Mouse (Mus musculus) midbrain, embryonic 12.5 days (tissue): ENCODE results near the gene Vangl1. TPM values are rescaled to one million over a fixed set of nuclear protein-coding genes. Genes with fewer than 3 reads are reported as not detected.

Experiments
- ATAC-seq: fragments of 200-750 bp; cut with Nextera tagmentation; 2 replicates; pipeline ENCODE4 v1.8.0; 2017; ENCODE audit warnings: low read depth, moderate TSS enrichment, moderate library complexity; ENCODE audit not compliant: low FRiP score
- H3K27ac ChIP-seq: fragments of 300-500 bp; sonication (generic); replicated peaks from 2 replicates; pipeline ENCODE4 v1.5.1; 2016; ENCODE audit warnings: mild to moderate bottlenecking
- H3K27me3 ChIP-seq: fragments of 300-500 bp; sonication (generic); 2 replicates; pipeline ENCODE4 v1.6.1; 2016; ENCODE audit warnings: mild to moderate bottlenecking
- H3K36me3 ChIP-seq: fragments of 300-500 bp; sonication (generic); 2 replicates; pipeline ENCODE4 v1.6.1; 2016
- H3K4me1 ChIP-seq: fragments of 300-500 bp; sonication (generic); 2 replicates; pipeline ENCODE4 v1.6.1; 2016
- H3K4me2 ChIP-seq: fragments of 300-500 bp; sonication (generic); replicated peaks from 2 replicates; pipeline ENCODE4 v1.6.1; 2016; ENCODE audit warnings: mild to moderate bottlenecking, moderate library complexity
- H3K4me3 ChIP-seq: fragments of 300-500 bp; sonication (generic); 2 replicates; pipeline ENCODE4 v1.5.1; 2016; ENCODE audit warnings: mild to moderate bottlenecking
- H3K9ac ChIP-seq: fragments of 300-500 bp; sonication (generic); replicated peaks from 2 replicates; pipeline ENCODE4 v1.6.1; 2016; ENCODE audit warnings: mild to moderate bottlenecking, moderate library complexity
- H3K9me3 ChIP-seq: fragments of 300-500 bp; sonication (generic); 2 replicates; pipeline ENCODE4 v1.6.1; 2016; ENCODE audit warnings: mild to moderate bottlenecking
- WGBS: fragments of 180-500 bp; shearing (Covaris S2); methylation state at CpG from one replicate; pipeline ENCODE4 v1.1.7; 2016; 5-methylcytosine and 5-hydroxymethylcytosine counted together
- polyA plus RNA-seq: library from polyadenylated mRNA; unstranded; fragments of >200 nt; fragmentation: Nextera tagmentation; extraction: Ambion mirVana; gene quantifications from 2 replicates; pipeline ENCODE4 v1.2.1, GENCODE M21; 2016

Vangl1 gene
- polyA plus RNA-seq, 1 experiment from 2014 or later = 8.9 TPM

GRCm38 (mm10) chr3:102196166-102196565 lies 8.3 kb downstream of the Vangl1 start:
- peaks cover 29% of the 10 kb centered on the region for H3K4me1 ChIP-seq
- H3K27me3 ChIP-seq = peaks cover 92% of the 10 kb centered on the region
- no peaks in the 10 kb centered on the region for H3K9me3 ChIP-seq
- ATAC-seq = no peak
- H3K27ac ChIP-seq = no peak overlapping the region
- H3K9ac ChIP-seq = no peak overlapping the region
- 93% methylated on average over 9 of the region's 9 CpGs for WGBS
- H3K36me3 ChIP-seq = no peaks in the 10 kb centered on the region
- H3K4me3 ChIP-seq = no peak overlapping the region
- H3K4me2 ChIP-seq = no peak overlapping the region

GRCm38 (mm10) chr3:102195762-102196161 lies 8.7 kb downstream of the Vangl1 start:
- 23% methylated on average over 2 of the region's 2 CpGs for WGBS
- Histone ChIP-seq H3K4me1 (peaks cover 29% of the 10 kb centered on the region), H3K9ac (no peak overlapping the region), H3K4me3 (no peak overlapping the region), H3K9me3 (no peaks in the 10 kb centered on the region), H3K27me3 (peaks cover 92% of the 10 kb centered on the region), H3K4me2 (no peak overlapping the region), H3K36me3 (no peaks in the 10 kb centered on the region), H3K27ac (no peak overlapping the region)
- ATAC-seq = no peak

GRCm38 (mm10) chr3:102194291-102195051 lies 10.0 kb downstream of the Vangl1 start:
- H3K4me1 ChIP-seq = peaks cover 36% of the 10 kb centered on the region
- H3K9me3 ChIP-seq = no peaks in the 10 kb centered on the region
- H3K9ac ChIP-seq = no peak overlapping the region
- H3K4me2 ChIP-seq = peak overlapping the region; percentile 45
- no peak overlapping the region for H3K4me3 ChIP-seq
- H3K27ac ChIP-seq = peak overlapping the region; percentile 49; the same call in 1 of the 2 replicates
- H3K27me3 ChIP-seq = peaks cover 90% of the 10 kb centered on the region
- no peaks in the 10 kb centered on the region for H3K36me3 ChIP-seq
- ATAC-seq = peak; percentile 38; the same call in 1 of the 2 replicates
- WGBS = 4% methylated on average over 11 of the region's 11 CpGs

- Histone ChIP-seq H3K4me1 (peaks cover 42% of the 10 kb centered on the region), H3K27ac (peak overlapping the region; percentile 49; the same call in 1 of the 2 replicates), H3K36me3 (no peaks in the 10 kb centered on the region), H3K9ac (0 out of 2 replicates have a peak overlapping the region, but pooled peaks have one; percentile 7), H3K4me3 (peak overlapping the region; percentile 12; the same call in 1 of the 2 replicates), H3K4me2 (peak overlapping the region; percentile 45), H3K9me3 (no peaks in the 10 kb centered on the region), H3K27me3 (peaks cover 87% of the 10 kb centered on the region)
- ATAC-seq = peak; percentile 39
- WGBS = 5% methylated on average over 19 of the region's 20 CpGs
Observed at GRCm38 (mm10) chr3:102193488-102194290, 10.8 kb downstream of the Vangl1 start.

DNA sequence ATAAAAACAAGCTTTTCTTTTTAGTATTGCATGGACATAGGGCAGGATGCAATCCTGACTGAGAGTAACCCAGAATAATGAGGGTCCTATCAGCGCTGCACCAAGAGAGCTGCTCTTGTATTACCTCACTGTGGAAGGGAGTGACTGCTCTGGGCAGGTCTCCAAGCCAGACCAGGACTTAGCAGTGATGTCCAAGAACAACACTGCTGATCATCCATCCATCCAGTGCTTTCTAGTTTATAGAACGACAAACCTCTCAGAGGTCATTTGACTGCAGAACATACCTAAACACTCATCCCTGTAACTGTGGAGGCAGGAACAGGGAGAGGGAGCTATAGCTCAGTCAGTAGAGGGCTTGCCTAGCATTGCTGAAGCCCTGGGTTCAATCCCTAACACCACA lies 11.9 kb downstream of the Vangl1 start:
- peaks cover 86% of the 10 kb centered on the region for H3K27me3 ChIP-seq
- no peak overlapping the region for H3K9ac ChIP-seq
- ATAC-seq = no peak
- H3K36me3 ChIP-seq = no peaks in the 10 kb centered on the region
- H3K9me3 ChIP-seq = no peaks in the 10 kb centered on the region
- peaks cover 39% of the 10 kb centered on the region for H3K4me1 ChIP-seq
- no peak overlapping the region for H3K4me2 ChIP-seq
- no peak overlapping the region for H3K27ac ChIP-seq
- 82% methylated on average over 2 of the region's 2 CpGs for whole genome bisulfite sequencing
- H3K4me3 ChIP-seq = no peak overlapping the region

DNA sequence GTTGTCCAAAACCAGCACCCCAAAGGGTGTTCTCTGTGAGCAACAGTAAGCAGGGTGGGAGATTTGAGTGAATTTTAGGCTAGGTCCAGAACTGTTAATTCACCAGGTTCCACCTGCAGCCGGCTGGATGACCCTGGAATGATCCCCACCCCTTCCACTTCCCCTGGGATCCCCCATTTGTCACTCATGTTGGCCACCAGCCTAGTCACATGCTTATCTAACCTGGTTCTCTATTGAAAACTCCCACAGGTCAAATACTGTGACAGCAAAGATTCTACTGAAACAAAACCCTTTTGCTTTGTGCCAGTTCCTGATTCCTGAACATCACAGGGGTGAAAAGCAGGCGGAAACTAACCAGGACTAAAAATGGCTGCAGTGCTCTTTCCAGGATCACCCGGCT lies 12.9 kb downstream of the Vangl1 start:
- Histone ChIP-seq H3K27ac (no peak overlapping the region), H3K9me3 (no peaks in the 10 kb centered on the region), H3K4me2 (no peak overlapping the region), H3K4me3 (no peak overlapping the region), H3K4me1 (peaks cover 39% of the 10 kb centered on the region), H3K9ac (no peak overlapping the region), H3K27me3 (peaks cover 80% of the 10 kb centered on the region), H3K36me3 (no peaks in the 10 kb centered on the region)
- WGBS = 76% methylated on average over 3 of the region's 3 CpGs
- no peak for ATAC-seq

DNA sequence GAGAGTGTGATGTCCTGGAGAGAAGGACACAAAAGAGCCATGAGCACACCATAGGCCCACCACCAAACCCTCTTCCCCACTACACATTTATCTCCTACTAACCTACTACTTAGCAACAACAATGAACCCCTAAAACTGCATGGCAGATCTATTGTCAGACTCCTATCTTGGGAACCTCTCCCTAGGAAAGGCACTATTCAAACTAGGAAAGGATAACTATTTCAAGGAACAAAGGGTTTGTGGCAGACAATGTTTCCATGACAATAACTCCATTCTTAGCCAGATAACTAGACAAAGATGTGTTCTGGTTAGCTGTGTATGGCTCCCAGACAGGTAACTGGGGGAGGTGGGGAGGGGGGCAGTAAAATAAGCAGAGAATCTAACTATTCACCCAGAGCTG lies 13.9 kb downstream of the Vangl1 start:
- Histone ChIP-seq H3K9ac (no peak overlapping the region), H3K27me3 (peaks cover 71% of the 10 kb centered on the region), H3K27ac (no peak overlapping the region), H3K4me3 (no peak overlapping the region), H3K9me3 (peaks cover 3% of the 10 kb centered on the region; the same call in 1 of the 2 replicates), H3K36me3 (no peaks in the 10 kb centered on the region), H3K4me1 (peaks cover 39% of the 10 kb centered on the region), H3K4me2 (no peak overlapping the region)
- no peak for ATAC-seq

GRCm38 (mm10) chr3:102190015-102190414 lies 14.5 kb downstream of the Vangl1 start:
- peaks cover 38% of the 10 kb centered on the region for H3K4me1 ChIP-seq
- no peaks in the 10 kb centered on the region for H3K36me3 ChIP-seq
- 2% methylated on average over 4 of the region's 4 CpGs for WGBS
- no peak overlapping the region for H3K9ac ChIP-seq
- H3K27ac ChIP-seq = no peak overlapping the region
- peaks cover 65% of the 10 kb centered on the region for H3K27me3 ChIP-seq
- no peak overlapping the region for H3K4me3 ChIP-seq
- peaks cover 3% of the 10 kb centered on the region; the same call in 1 of the 2 replicates for H3K9me3 ChIP-seq
- no peak for ATAC-seq
- H3K4me2 ChIP-seq = no peak overlapping the region

- whole genome bisulfite sequencing = 21% methylated on average over 6 of the region's 6 CpGs
- Histone ChIP-seq H3K4me1 (peaks cover 28% of the 10 kb centered on the region), H3K4me2 (peak overlapping the region; percentile 26), H3K9ac (no peak overlapping the region), H3K9me3 (peaks cover 3% of the 10 kb centered on the region; the same call in 1 of the 2 replicates), H3K27ac (no peak overlapping the region), H3K4me3 (no peak overlapping the region), H3K36me3 (no peaks in the 10 kb centered on the region), H3K27me3 (peaks cover 56% of the 10 kb centered on the region)
- ATAC-seq = no peak
Observed at GRCm38 (mm10) chr3:102188972-102189371, 15.5 kb downstream of the Vangl1 start.

DNA sequence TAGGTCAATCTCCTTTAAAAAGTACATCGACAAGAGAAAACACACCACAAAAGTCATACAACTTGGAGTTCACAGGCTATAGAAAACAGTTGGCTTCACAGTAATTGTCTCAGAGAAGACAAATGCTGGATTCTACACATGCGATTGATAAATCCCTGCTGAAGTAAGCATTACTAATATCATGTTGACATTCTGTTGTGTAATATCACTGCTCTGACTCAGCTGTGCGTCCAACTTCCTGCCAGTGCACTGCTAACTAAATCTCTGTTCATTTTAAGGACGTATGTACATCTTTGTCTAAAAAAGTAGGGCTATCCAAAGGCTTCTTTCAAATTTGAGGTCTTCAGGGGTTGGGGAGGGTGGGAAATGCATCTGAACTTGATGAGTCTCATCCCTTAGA lies 17.1 kb downstream of the Vangl1 start:
- H3K27me3 ChIP-seq = peaks cover 41% of the 10 kb centered on the region
- no peak overlapping the region for H3K4me2 ChIP-seq
- H3K9ac ChIP-seq = no peak overlapping the region
- no peak overlapping the region for H3K27ac ChIP-seq
- ATAC-seq = no peak
- H3K4me3 ChIP-seq = no peak overlapping the region
- peaks cover 13% of the 10 kb centered on the region for H3K4me1 ChIP-seq
- 90% methylated on average over 4 of the region's 4 CpGs for WGBS
- no peaks in the 10 kb centered on the region for H3K36me3 ChIP-seq
- peaks cover 3% of the 10 kb centered on the region; the same call in 1 of the 2 replicates for H3K9me3 ChIP-seq

DNA sequence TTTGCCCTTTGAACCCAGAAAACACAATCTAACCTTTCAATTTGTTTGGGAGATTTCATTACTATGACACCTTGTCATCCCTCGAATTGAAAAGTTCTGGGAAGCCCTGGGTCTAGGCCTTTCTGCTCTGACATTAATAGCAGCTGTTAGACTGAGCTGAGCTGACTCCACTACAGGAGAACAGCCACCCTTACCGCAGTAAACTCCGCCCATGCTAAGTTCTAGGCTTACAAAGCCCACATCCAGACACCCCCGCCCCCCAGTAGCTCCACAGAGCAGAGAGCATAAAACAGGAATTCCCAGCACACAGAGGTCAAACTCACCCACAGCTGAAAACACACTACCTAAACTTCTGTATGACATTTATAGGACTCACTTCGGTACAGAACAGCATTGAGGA lies 19.8 kb downstream of the Vangl1 start:
- H3K4me2 ChIP-seq = no peak overlapping the region
- no peak for ATAC-seq
- H3K9ac ChIP-seq = no peak overlapping the region
- no peak overlapping the region for H3K4me3 ChIP-seq
- no peaks in the 10 kb centered on the region for H3K36me3 ChIP-seq
- H3K27me3 ChIP-seq = peaks cover 17% of the 10 kb centered on the region
- H3K9me3 ChIP-seq = peaks cover 3% of the 10 kb centered on the region; the same call in 1 of the 2 replicates
- 75% methylated on average over 5 of the region's 5 CpGs for WGBS
- peaks cover 7% of the 10 kb centered on the region for H3K4me1 ChIP-seq
- H3K27ac ChIP-seq = no peak overlapping the region

DNA sequence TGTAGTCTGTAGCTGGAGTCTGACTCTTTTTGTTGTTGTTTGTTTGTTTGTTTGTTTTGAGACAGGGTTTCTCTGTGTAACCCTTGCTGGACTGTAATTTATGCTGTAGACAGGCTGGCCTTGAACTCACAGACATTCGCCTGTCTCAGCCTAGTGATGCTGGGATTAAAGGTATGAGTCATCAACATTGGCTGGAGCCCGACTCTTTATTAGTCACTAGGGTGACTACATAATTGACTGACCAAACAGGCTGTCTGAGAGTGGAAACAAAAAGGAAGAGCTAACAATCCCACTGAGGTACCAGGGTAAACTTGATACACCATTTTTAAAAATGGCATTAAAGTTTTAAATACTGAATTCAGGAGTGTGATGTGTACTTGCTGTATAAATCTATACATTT lies 21.9 kb downstream of the Vangl1 start:
- Histone ChIP-seq H3K9me3 (peaks cover 3% of the 10 kb centered on the region; the same call in 1 of the 2 replicates), H3K36me3 (no peaks in the 10 kb centered on the region), H3K27ac (no peak overlapping the region), H3K4me1 (no peaks in the 10 kb centered on the region; the same call in 1 of the 2 replicates), H3K9ac (no peak overlapping the region), H3K4me3 (no peak overlapping the region), H3K27me3 (peaks cover 3% of the 10 kb centered on the region), H3K4me2 (no peak overlapping the region)
- WGBS = 90% methylated on average over 2 of the region's 2 CpGs
- ATAC-seq = no peak
